Mouse (Mus musculus) lung, embryonic 14.5 days (tissue): Measurements from ENCODE around the gene Ephb4. TPM values are rescaled to one million over a fixed set of nuclear protein-coding genes. Genes with fewer than 3 reads are reported as not detected.

Experiments
- ATAC-seq: fragments of 200-750 bp; cut with Nextera tagmentation; 2 replicates; pipeline ENCODE4 v1.8.0; 2017; ENCODE audit warnings: mild to moderate bottlenecking, moderate TSS enrichment, moderate library complexity; ENCODE audit not compliant: insufficient read depth
- DNase-seq: peaks from one replicate; pipeline ENCODE4 v3.0.0-alpha.2; 2015
- H3K27ac ChIP-seq: fragments of 300-500 bp; sonication (generic); 2 replicates; pipeline ENCODE4 v1.5.1; 2014; ENCODE audit warnings: low read depth, mild to moderate bottlenecking, moderate library complexity
- H3K27me3 ChIP-seq: fragments of 300-500 bp; sonication (generic); 2 replicates; pipeline ENCODE4 v1.6.1; 2014; ENCODE audit warnings: low read length, control low read depth; ENCODE audit not compliant: insufficient read depth
- H3K36me3 ChIP-seq: fragments of 300-500 bp; sonication (generic); 2 replicates; pipeline ENCODE4 v1.6.1; 2014; ENCODE audit warnings: control low read depth; ENCODE audit not compliant: insufficient read depth
- H3K4me1 ChIP-seq: fragments of 300-500 bp; sonication (generic); 2 replicates; pipeline ENCODE4 v1.6.1; 2014; ENCODE audit warnings: antibody characterized with exemption, control low read depth; ENCODE audit not compliant: insufficient read depth
- H3K4me2 ChIP-seq: fragments of 300-500 bp; sonication (generic); 2 replicates; pipeline ENCODE4 v1.6.1; 2014; ENCODE audit warnings: mild to moderate bottlenecking
- H3K4me3 ChIP-seq: fragments of 300-500 bp; sonication (generic); 2 replicates; pipeline ENCODE4 v1.5.1; 2014; ENCODE audit warnings: low read depth, low read length
- H3K9ac ChIP-seq: fragments of 300-500 bp; sonication (generic); 2 replicates; pipeline ENCODE4 v1.6.1; 2014
- H3K9me3 ChIP-seq: fragments of 300-500 bp; sonication (generic); 2 replicates; pipeline ENCODE4 v1.6.1; 2016; ENCODE audit warnings: low read depth, low read length, control low read depth
- CTCF ChIP-seq: IDR thresholded peaks from 2 replicates; pipeline ENCODE4 v1.5.1; 2016; ENCODE audit warnings: antibody characterized with exemption, low read depth
- WGBS: fragments of 180-500 bp; shearing (Covaris S2); extraction: QIAGEN DNeasy Blood & Tissue Kit; methylation state at CpG from one replicate; pipeline ENCODE4 v1.1.7; 2014; 5-methylcytosine and 5-hydroxymethylcytosine counted together
- polyA plus RNA-seq: library from polyadenylated mRNA; unstranded; fragments of >200 nt; fragmentation: Nextera tagmentation; extraction: Ambion mirVana; gene quantifications from 2 replicates; pipeline ENCODE4 v1.2.1, GENCODE M21; 2014

Gene Ephb4
- 68.6 and 78.0 TPM in 2 replicates for polyA plus RNA-seq

DNA sequence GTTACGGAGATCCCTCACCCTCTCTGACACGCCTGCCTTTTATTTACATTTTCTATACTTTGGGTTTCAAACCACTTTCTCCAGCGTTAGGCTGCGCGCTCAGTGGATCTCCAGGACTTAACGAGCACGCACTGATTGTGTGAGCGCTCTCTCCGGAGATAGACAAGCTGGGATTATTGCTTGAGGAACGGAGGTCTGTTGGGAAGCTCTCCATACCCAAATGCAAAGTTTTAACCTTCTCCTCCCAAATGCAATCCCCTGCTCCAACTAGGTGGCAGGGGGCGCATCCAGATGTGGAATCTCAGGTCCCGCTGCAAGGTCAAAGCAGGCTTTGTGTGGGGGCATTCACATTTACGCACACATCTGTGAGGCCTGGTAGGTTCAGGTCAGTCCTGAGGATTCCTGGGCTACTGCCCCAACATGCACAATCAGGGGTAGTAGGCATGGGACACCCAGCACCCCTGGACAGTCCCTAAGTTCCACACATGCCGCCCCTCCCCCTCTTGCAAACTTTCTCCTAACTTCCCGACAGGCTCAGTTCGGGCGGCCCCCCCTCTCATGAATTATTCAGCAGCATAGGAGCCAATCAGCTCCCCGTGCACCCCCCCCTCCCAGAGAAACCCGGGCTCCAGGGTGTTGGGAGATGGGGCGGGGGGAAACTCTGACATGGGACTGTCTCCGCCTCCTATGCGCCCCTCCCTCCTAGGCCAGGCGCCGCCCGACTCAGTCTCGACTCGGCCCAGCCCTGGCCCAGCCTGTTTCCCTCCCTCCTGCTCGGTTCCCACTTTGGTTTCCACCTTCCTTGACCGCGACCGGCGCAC lies at the start of gene Ephb4:
Gene Ephb4, plus strand, starts transcription at position 726 of the 821 bp plus-strand sequence.
- WGBS, result under 1% methylated on average over 30 of the region's 32 CpGs
- peaks cover 26% of the 10 kb centered on the region; the same call in 1 of the 2 replicates for H3K4me1 ChIP-seq
- TF ChIP-seq CTCF, result peak; percentile 62

DNA sequence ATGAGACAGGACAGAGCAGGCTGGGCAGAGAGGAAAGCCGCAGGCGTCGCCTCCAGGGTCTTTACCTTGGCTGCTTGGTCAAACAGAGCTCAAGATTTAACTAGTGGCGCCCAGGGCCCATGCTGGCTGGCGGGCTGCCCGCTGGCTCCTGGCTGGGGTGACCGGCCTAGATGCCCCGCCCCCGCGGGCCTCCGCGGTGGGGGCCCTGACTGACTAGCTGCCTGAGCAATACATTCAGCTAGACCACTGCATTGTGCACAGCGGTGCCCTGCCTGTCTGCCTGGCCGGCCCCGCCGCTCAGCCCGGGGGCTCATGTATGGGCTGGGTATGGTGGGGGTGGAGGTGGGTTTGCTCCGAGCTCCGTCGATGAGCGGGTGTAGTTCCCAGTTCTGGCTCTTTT lies 48.7 kb upstream of the Ephb4 start:
- no peaks in the 10 kb centered on the region for H3K9me3 ChIP-seq
- H3K4me2 ChIP-seq, result no peak overlapping the region
- WGBS, result 79% methylated on average over 21 of the region's 21 CpGs
- no peak overlapping the region for H3K27ac ChIP-seq
- no peak for TF ChIP-seq CTCF
- H3K4me3 ChIP-seq, result no peak overlapping the region
- ATAC-seq, result no peak; the same call in 1 of the 2 replicates
- H3K9ac ChIP-seq, result no peak overlapping the region
- peaks cover 94% of the 10 kb centered on the region for H3K36me3 ChIP-seq
- H3K27me3 ChIP-seq, result no peaks in the 10 kb centered on the region
- H3K4me1 ChIP-seq, result peaks cover 15% of the 10 kb centered on the region
- DNase-seq, result peak; percentile 60

More for the DNA sequence above, at the start of gene Ephb4:
- Histone ChIP-seq H3K9me3 (no peaks in the 10 kb centered on the region), H3K36me3 (peaks cover 15% of the 10 kb centered on the region), H3K9ac (peak within 1 kb of the TSS; percentile 98), H3K27me3 (no peaks in the 10 kb centered on the region), H3K4me3 (peak within 1 kb of the TSS; percentile 92), H3K27ac (peak within 1 kb of the TSS; percentile 98), H3K4me2 (peak within 1 kb of the TSS; percentile 95)
- ATAC-seq (peak; percentile 95), DNase-seq (peak; percentile 95)

DNA sequence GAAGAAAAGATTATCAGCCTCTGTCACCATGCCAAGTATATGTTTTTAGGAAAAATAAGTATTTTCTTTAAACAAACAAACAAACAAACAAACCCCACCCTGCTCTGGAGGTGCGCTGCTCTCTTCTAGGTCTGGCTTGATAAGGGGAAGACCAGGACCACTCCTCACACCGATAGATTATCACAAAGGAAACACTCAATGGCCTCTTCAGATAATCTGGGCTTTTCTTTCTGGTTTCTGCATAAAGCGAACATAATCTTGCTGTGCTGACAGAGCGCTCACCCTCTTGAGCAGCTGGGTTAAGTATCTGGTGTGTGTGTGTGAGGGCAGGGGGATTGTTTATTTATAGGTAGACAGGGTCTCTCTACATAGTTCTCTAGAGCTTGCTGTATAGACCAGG lies 46.3 kb upstream of the Ephb4 start:
- DNase-seq (no peak), ATAC-seq (no peak)
- H3K4me3 ChIP-seq, result no peak overlapping the region
- no peak overlapping the region for H3K4me2 ChIP-seq
- no peaks in the 10 kb centered on the region for H3K9me3 ChIP-seq
- no peaks in the 10 kb centered on the region for H3K27me3 ChIP-seq
- H3K4me1 ChIP-seq, result peaks cover 17% of the 10 kb centered on the region
- peaks cover 74% of the 10 kb centered on the region for H3K36me3 ChIP-seq
- no peak overlapping the region for H3K9ac ChIP-seq
- H3K27ac ChIP-seq, result no peak overlapping the region
- TF ChIP-seq CTCF, result no peak
- 52% methylated on average over 4 of the region's 4 CpGs for WGBS

DNA sequence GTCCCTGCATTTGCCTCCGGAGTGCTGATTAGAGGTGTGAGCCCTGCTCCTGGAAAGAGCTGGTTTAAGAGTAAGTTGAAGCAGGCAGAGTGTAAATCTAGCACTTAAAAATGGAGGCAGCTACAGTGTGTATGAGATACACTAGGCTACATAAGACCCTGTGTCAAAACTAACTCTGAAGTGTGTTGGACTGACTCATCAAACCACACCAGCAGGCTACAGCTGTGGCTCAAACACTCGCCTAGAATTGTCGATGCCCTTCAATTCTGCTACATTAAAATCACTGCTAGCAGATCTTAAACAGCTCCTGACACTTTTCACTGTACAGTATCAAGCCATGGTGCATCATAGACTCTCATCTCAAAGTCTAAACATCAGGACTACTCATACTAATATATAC lies 45.7 kb upstream of the Ephb4 start:
- peaks cover 17% of the 10 kb centered on the region for H3K4me1 ChIP-seq
- no peak overlapping the region for H3K9ac ChIP-seq
- WGBS, result 63% methylated on average over 3 of the region's 3 CpGs
- no peaks in the 10 kb centered on the region for H3K9me3 ChIP-seq
- peaks cover 74% of the 10 kb centered on the region for H3K36me3 ChIP-seq
- peak overlapping the region; percentile 81 for H3K4me2 ChIP-seq
- no peak overlapping the region for H3K4me3 ChIP-seq
- DNase-seq (no peak), ATAC-seq (no peak)
- H3K27ac ChIP-seq, result no peak overlapping the region
- H3K27me3 ChIP-seq, result no peaks in the 10 kb centered on the region
- TF ChIP-seq CTCF, result no peak

- ATAC-seq (no peak), DNase-seq (no peak)
- Histone ChIP-seq H3K9ac (0 out of 2 replicates have a peak overlapping the region, but pooled peaks have one; percentile 10), H3K4me2 (peak overlapping the region; percentile 81), H3K4me3 (0 out of 2 replicates have a peak overlapping the region, but pooled peaks have one; percentile 2), H3K4me1 (peaks cover 17% of the 10 kb centered on the region), H3K27me3 (no peaks in the 10 kb centered on the region), H3K9me3 (no peaks in the 10 kb centered on the region), H3K36me3 (peaks cover 74% of the 10 kb centered on the region), H3K27ac (no peak overlapping the region)
- TF ChIP-seq CTCF, result no peak
- 47% methylated on average over 4 of the region's 4 CpGs for WGBS
Observed at GRCm38 (mm10) chr5:137304816-137305215, 45.1 kb upstream of the Ephb4 start.

DNA sequence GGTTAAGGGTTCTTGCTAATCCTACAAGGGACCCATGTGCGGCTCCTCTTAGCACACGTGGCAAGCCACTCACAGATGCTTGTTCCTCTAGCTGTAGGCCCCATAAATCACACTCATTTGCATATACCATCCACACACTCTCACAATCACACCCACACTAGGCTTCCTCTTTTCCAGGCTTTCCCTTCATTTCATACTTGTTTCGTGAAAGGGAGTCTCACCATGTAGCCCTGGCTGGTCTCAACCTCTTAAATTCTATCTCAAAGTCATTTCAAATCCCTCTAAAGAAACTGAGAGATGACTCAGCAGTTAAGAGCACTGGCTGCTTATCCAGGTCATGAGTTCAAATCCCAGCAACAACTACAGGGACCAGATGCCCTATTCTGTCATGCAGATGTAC lies 44.1 kb upstream of the Ephb4 start:
- H3K9ac ChIP-seq, result peak overlapping the region; percentile 97

DNA sequence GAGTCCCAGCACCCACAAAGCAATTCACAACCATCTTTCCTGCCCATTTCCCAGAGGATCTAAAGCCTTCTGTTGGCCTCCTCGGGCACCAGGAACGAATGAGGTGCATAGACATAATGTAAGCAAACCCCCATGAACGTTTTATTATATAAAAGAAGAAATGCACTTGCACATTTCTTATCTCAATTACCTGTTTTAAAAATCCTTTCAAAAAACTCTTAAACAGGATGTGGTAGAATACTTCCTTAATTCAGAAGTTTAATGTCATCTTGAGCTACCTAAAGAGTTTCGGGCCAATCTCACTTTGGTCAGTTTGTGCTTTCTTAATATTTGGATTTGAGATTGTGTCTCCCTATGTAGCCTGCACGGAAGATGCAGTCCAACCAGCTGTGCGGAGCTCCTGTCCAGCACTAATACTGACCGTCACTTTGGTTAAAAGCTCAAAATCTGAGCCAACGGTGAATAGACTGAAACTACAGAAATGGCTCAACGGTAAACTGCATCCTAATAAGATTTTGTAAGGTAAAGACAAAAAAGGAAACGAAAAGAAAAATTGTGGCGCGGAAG lies 43.4 kb upstream of the Ephb4 start:
- ATAC-seq (no peak), DNase-seq (peak; percentile 33)
- 6% methylated on average over 12 of the region's 12 CpGs for WGBS
- H3K9ac ChIP-seq, result peak overlapping the region; percentile 97
- peak overlapping the region; percentile 95 for H3K27ac ChIP-seq
- no peaks in the 10 kb centered on the region for H3K9me3 ChIP-seq
- H3K4me1 ChIP-seq, result peaks cover 17% of the 10 kb centered on the region
- peak overlapping the region; percentile 94 for H3K4me3 ChIP-seq
- peak overlapping the region; percentile 81 for H3K4me2 ChIP-seq
- peaks cover 74% of the 10 kb centered on the region for H3K36me3 ChIP-seq
- TF ChIP-seq CTCF, result no peak
- H3K27me3 ChIP-seq, result no peaks in the 10 kb centered on the region

More for the DNA sequence above, 44.1 kb upstream of the Ephb4 start:
- Histone ChIP-seq H3K4me3 (peak overlapping the region; percentile 94), H3K36me3 (peaks cover 74% of the 10 kb centered on the region), H3K9me3 (no peaks in the 10 kb centered on the region), H3K4me1 (peaks cover 17% of the 10 kb centered on the region), H3K27me3 (no peaks in the 10 kb centered on the region), H3K4me2 (peak overlapping the region; percentile 81), H3K27ac (no peak overlapping the region)
- ATAC-seq (no peak), DNase-seq (no peak)
- TF ChIP-seq CTCF, result no peak
- 51% methylated on average over 3 of the region's 3 CpGs for WGBS
